Mouse (Mus musculus) T-helper 1 cell (primary cell): ENCODE data around the gene Rnf180.

ENCODE experiments used
- in situ Hi-C: fragments of 300-600 bp; cut with MboI, MseI; formaldehyde crosslinking; loops from one replicate; pipeline ENCODE4 v1.15.1; 2025; ENCODE audit warnings: high pct_unique_total_duplicates

The Rnf180 gene

GRCm38 (mm10) chr13:105132370-105132769, 162.2 kb downstream of the Rnf180 start:
- in situ Hi-C loops, result no loop called here

- in situ Hi-C loops, result no loop called here
Observed at GRCm38 (mm10) chr13:105130080-105130479, 164.5 kb downstream of the Rnf180 start.

- in situ Hi-C loops, result no loop called here
Observed at GRCm38 (mm10) chr13:105122092-105122491, 172.5 kb downstream of the Rnf180 start.

GRCm38 (mm10) chr13:105121617-105122016, 173.0 kb downstream of the Rnf180 start:
- in situ Hi-C loops, result no loop called here

GRCm38 (mm10) chr13:105111599-105111998, 183.0 kb downstream of the Rnf180 start:
- in situ Hi-C loops, result no loop called here

- in situ Hi-C loops, result no loop called here
Observed at GRCm38 (mm10) chr13:105104385-105104784, 190.2 kb downstream of the Rnf180 start.

GRCm38 (mm10) chr13:105100705-105101104, 193.9 kb downstream of the Rnf180 start:
- in situ Hi-C loops, result no loop called here

- in situ Hi-C loops, result no loop called here
Observed at GRCm38 (mm10) chr13:105096316-105096715, 198.3 kb downstream of the Rnf180 start.

- in situ Hi-C loops, result no loop called here
Observed at GRCm38 (mm10) chr13:105089276-105089675, 205.3 kb downstream of the Rnf180 start.

GRCm38 (mm10) chr13:105081862-105082261, 212.8 kb downstream of the Rnf180 start, which contains the start of gene 4933425L06Rik:
TSS of gene 4933425L06Rik (plus strand) at chr13:105082122.
- in situ Hi-C loops, result no loop called here
